Mouse (Mus musculus): Measurements from ENCODE around the gene Klf12. TPM values are rescaled to one million over a fixed set of nuclear protein-coding genes. Genes with fewer than 3 reads are reported as not detected.

The Klf12 gene
- polyA plus RNA-seq, 1 experiment from 2014 or later: 44.4 TPM

DNA sequence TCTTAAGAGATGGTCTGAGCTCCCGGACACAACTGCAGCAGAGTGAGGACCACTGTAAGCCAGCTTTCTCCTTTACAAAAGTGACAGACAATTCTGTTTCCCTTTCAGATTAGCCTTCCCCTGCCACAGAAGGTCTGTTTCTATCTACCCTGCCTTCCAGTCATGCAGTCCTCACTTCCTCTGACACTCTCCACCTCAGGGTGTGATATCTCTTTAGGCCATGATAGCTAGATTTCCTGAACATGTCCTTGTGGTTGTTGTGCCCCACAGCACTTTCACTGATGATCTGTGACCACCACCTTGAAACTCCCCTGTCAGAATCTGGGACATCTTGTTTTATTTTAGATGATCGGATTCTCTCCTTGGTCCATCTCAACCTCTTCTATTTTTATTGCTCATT is 437.0 kb downstream of the Klf12 start:
- Histone ChIP-seq H3K4me3 (no peak overlapping the region), H3K36me3 (no peaks in the 10 kb centered on the region), H3K27ac (replicated peaks) (no peak overlapping the region), H3K9ac (no peak overlapping the region), H3K4me2 (no peak overlapping the region), H3K4me1 (replicated peaks) (no peaks in the 10 kb centered on the region), H3K9me3 (no peaks in the 10 kb centered on the region), H3K27me3 (no peaks in the 10 kb centered on the region)
- 88% methylated on average over 2 of the region's 2 CpGs for WGBS
- ATAC-seq (ENCODE audit: low read depth): no peak

DNA sequence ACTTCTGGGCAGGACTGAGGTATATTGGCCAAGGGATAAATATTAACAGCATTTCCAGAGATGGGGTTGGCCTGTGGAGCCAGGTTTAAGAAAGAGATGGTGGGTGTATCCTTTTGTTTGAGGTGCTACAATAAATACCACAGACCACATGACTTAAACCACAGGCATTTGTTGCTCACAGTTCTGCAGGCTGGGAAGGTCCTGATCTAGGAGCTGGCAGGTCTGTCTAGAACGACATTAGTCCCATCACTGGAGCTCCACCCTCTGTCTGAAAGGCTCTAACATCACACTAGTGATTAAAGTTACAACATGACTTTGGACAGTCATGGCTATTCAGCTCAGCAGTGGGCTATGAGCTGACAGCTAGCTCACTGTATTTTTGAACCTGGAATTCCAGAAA is 457.8 kb downstream of the Klf12 start:
- Histone ChIP-seq H3K27ac (replicated peaks) (no peak overlapping the region), H3K4me3 (no peak overlapping the region), H3K9me3 (no peaks in the 10 kb centered on the region), H3K9ac (no peak overlapping the region), H3K4me2 (no peak overlapping the region), H3K27me3 (no peaks in the 10 kb centered on the region), H3K36me3 (no peaks in the 10 kb centered on the region), H3K4me1 (replicated peaks) (no peaks in the 10 kb centered on the region)
- WGBS: 44% methylated on average over 1 of the region's 1 CpGs
- no peak for ATAC-seq (ENCODE audit: low read depth)
